Mouse (Mus musculus): ENCODE measurements around the gene Usp54. TPM values are rescaled to one million over a fixed set of nuclear protein-coding genes. Genes with fewer than 3 reads are reported as not detected.

The Usp54 gene
- 3.9 and 5.5 TPM in 2 replicates for polyA plus RNA-seq (2015; fragmentation: Nextera tagmentation; extraction: Ambion mirVana)

GRCm38 (mm10) chr14:20640644-20641437, at the start of gene Usp54:
TSS of gene Usp54 (minus strand) at chr14:20641063.
- H3K27me3 ChIP-seq (replicated peaks): no peaks in the 10 kb centered on the region
- under 1% methylated on average over 71 of the region's 73 CpGs for WGBS
- peak; percentile 85 for ATAC-seq (ENCODE audit: extremely low read depth, insufficient number of reproducible peaks, low FRiP score, low TSS enrichment)
- peak within 1 kb of the TSS; percentile 89 for H3K9ac ChIP-seq
- peak within 1 kb of the TSS; percentile 91 for H3K4me3 ChIP-seq
- H3K36me3 ChIP-seq: no peaks in the 10 kb centered on the region
- peak within 1 kb of the TSS; percentile 93 for H3K27ac ChIP-seq (replicated peaks)
- H3K4me1 ChIP-seq: peaks cover 17% of the 10 kb centered on the region
- peak within 1 kb of the TSS; percentile 92 for H3K4me2 ChIP-seq
- no peaks in the 10 kb centered on the region for H3K9me3 ChIP-seq

- Histone ChIP-seq H3K4me2 (no peak overlapping the region), H3K9me3 (no peaks in the 10 kb centered on the region), H3K4me3 (no peak overlapping the region), H3K27me3 (replicated peaks) (no peaks in the 10 kb centered on the region), H3K9ac (no peak overlapping the region), H3K27ac (replicated peaks) (no peak overlapping the region), H3K36me3 (peaks cover 100% of the 10 kb centered on the region), H3K4me1 (peaks cover 8% of the 10 kb centered on the region)
- 93% methylated on average over 2 of the region's 2 CpGs for WGBS
- ATAC-seq (ENCODE audit: extremely low read depth, insufficient number of reproducible peaks, low FRiP score, low TSS enrichment): no peak
Observed at GRCm38 (mm10) chr14:20689009-20689408, 48.1 kb upstream of the Usp54 start.

GRCm38 (mm10) chr14:20686576-20686975, 45.7 kb upstream of the Usp54 start:
- H3K27ac ChIP-seq (replicated peaks): no peak overlapping the region
- no peak overlapping the region for H3K9ac ChIP-seq
- ATAC-seq (ENCODE audit: extremely low read depth, insufficient number of reproducible peaks, low FRiP score, low TSS enrichment): no peak
- peaks cover 12% of the 10 kb centered on the region for H3K4me1 ChIP-seq
- no peaks in the 10 kb centered on the region for H3K9me3 ChIP-seq
- peaks cover 100% of the 10 kb centered on the region for H3K36me3 ChIP-seq
- 93% methylated on average over 3 of the region's 3 CpGs for WGBS
- no peaks in the 10 kb centered on the region for H3K27me3 ChIP-seq (replicated peaks)
- no peak overlapping the region for H3K4me3 ChIP-seq
- H3K4me2 ChIP-seq: no peak overlapping the region

- Histone ChIP-seq H3K9ac (no peak overlapping the region), H3K4me1 (peaks cover 12% of the 10 kb centered on the region), H3K4me2 (no peak overlapping the region), H3K4me3 (no peak overlapping the region), H3K36me3 (peaks cover 100% of the 10 kb centered on the region), H3K27me3 (replicated peaks) (no peaks in the 10 kb centered on the region), H3K27ac (replicated peaks) (peak overlapping the region; percentile 53), H3K9me3 (no peaks in the 10 kb centered on the region)
- WGBS: 32% methylated on average over 3 of the region's 3 CpGs
- ATAC-seq (ENCODE audit: extremely low read depth, insufficient number of reproducible peaks, low FRiP score, low TSS enrichment): no peak
Observed at GRCm38 (mm10) chr14:20682498-20682897, 41.6 kb upstream of the Usp54 start.

GRCm38 (mm10) chr14:20681742-20682141, 40.9 kb upstream of the Usp54 start:
- Histone ChIP-seq H3K27me3 (replicated peaks) (no peaks in the 10 kb centered on the region), H3K9ac (no peak overlapping the region), H3K4me3 (no peak overlapping the region), H3K4me2 (no peak overlapping the region), H3K27ac (replicated peaks) (peak overlapping the region; percentile 53; the same call in 1 of the 2 replicates), H3K4me1 (peaks cover 12% of the 10 kb centered on the region), H3K9me3 (no peaks in the 10 kb centered on the region), H3K36me3 (peaks cover 100% of the 10 kb centered on the region)
- WGBS: 87% methylated on average over 2 of the region's 2 CpGs
- no peak for ATAC-seq (ENCODE audit: extremely low read depth, insufficient number of reproducible peaks, low FRiP score, low TSS enrichment)

GRCm38 (mm10) chr14:20677906-20678305, 37.0 kb upstream of the Usp54 start:
- WGBS: 87% methylated on average over 4 of the region's 4 CpGs
- Histone ChIP-seq H3K4me3 (no peak overlapping the region), H3K36me3 (peaks cover 73% of the 10 kb centered on the region), H3K27me3 (replicated peaks) (no peaks in the 10 kb centered on the region), H3K4me1 (peaks cover 28% of the 10 kb centered on the region), H3K9ac (no peak overlapping the region), H3K9me3 (no peaks in the 10 kb centered on the region), H3K27ac (replicated peaks) (no peak overlapping the region), H3K4me2 (no peak overlapping the region)
- no peak for ATAC-seq (ENCODE audit: extremely low read depth, insufficient number of reproducible peaks, low FRiP score, low TSS enrichment)

GRCm38 (mm10) chr14:20674064-20674833, 33.4 kb upstream of the Usp54 start, which contains the start of gene Sec24c:
TSS of gene Sec24c (plus strand) at chr14:20674308.
- peaks cover 37% of the 10 kb centered on the region for H3K36me3 ChIP-seq
- peak; percentile 96 for ATAC-seq (ENCODE audit: extremely low read depth, insufficient number of reproducible peaks, low FRiP score, low TSS enrichment)
- peak within 1 kb of the TSS; percentile 74 for H3K4me3 ChIP-seq
- H3K4me1 ChIP-seq: peaks cover 18% of the 10 kb centered on the region
- H3K9me3 ChIP-seq: no peaks in the 10 kb centered on the region
- H3K9ac ChIP-seq: peak within 1 kb of the TSS; percentile 88
- H3K4me2 ChIP-seq: peak within 1 kb of the TSS; percentile 89
- peak within 1 kb of the TSS; percentile 98 for H3K27ac ChIP-seq (replicated peaks)
- under 1% methylated on average over 42 of the region's 43 CpGs for WGBS
- 0 out of 2 replicates have a peak, but pooled peaks cover 3% of the 10 kb centered on the region for H3K27me3 ChIP-seq (replicated peaks)

GRCm38 (mm10) chr14:20673735-20674063, 32.8 kb upstream of the Usp54 start:
- Histone ChIP-seq H3K9ac (peak overlapping the region; percentile 75), H3K9me3 (no peaks in the 10 kb centered on the region), H3K27ac (replicated peaks) (peak overlapping the region; percentile 98), H3K4me3 (peak overlapping the region; percentile 74), H3K36me3 (peaks cover 31% of the 10 kb centered on the region), H3K4me1 (peaks cover 23% of the 10 kb centered on the region), H3K27me3 (replicated peaks) (0 out of 2 replicates have a peak, but pooled peaks cover 3% of the 10 kb centered on the region), H3K4me2 (peak overlapping the region; percentile 77)
- ATAC-seq (ENCODE audit: extremely low read depth, insufficient number of reproducible peaks, low FRiP score, low TSS enrichment): no peak
- WGBS: 9% methylated on average over 13 of the region's 13 CpGs

- Histone ChIP-seq H3K9ac (no peak overlapping the region), H3K4me3 (peak overlapping the region; percentile 74; the same call in 1 of the 2 replicates), H3K4me1 (peaks cover 27% of the 10 kb centered on the region), H3K27me3 (replicated peaks) (0 out of 2 replicates have a peak, but pooled peaks cover 3% of the 10 kb centered on the region), H3K36me3 (peaks cover 24% of the 10 kb centered on the region), H3K4me2 (peak overlapping the region; percentile 77), H3K27ac (replicated peaks) (0 out of 2 replicates have a peak overlapping the region, but pooled peaks have one; percentile 12), H3K9me3 (no peaks in the 10 kb centered on the region)
- 84% methylated on average over 2 of the region's 2 CpGs for WGBS
- no peak for ATAC-seq (ENCODE audit: extremely low read depth, insufficient number of reproducible peaks, low FRiP score, low TSS enrichment)
Observed at GRCm38 (mm10) chr14:20672990-20673389, 32.1 kb upstream of the Usp54 start.

- WGBS: 42% methylated on average over 8 of the region's 8 CpGs
- peak within 1 kb of the TSS; percentile 91 for H3K4me2 ChIP-seq
- H3K9me3 ChIP-seq: no peaks in the 10 kb centered on the region
- peaks cover 43% of the 10 kb centered on the region for H3K4me1 ChIP-seq
- 0 out of 2 replicates have a peak, but pooled peaks cover 3% of the 10 kb centered on the region for H3K27me3 ChIP-seq (replicated peaks)
- ATAC-seq (ENCODE audit: extremely low read depth, insufficient number of reproducible peaks, low FRiP score, low TSS enrichment): no peak
- H3K4me3 ChIP-seq: peak within 1 kb of the TSS; percentile 44
- no peaks in the 10 kb centered on the region for H3K36me3 ChIP-seq
- peak within 1 kb of the TSS; percentile 98 for H3K27ac ChIP-seq (replicated peaks)
- H3K9ac ChIP-seq: peak within 1 kb of the TSS; percentile 82
Observed at GRCm38 (mm10) chr14:20668154-20668810, 27.4 kb upstream of the Usp54 start, which contains the start of gene Synpo2l. TSS of gene Synpo2l (minus strand) at chr14:20668354.

- Histone ChIP-seq H3K4me2 (peak overlapping the region; percentile 91), H3K27ac (replicated peaks) (peak overlapping the region; percentile 98), H3K4me3 (peak overlapping the region; percentile 44), H3K4me1 (peaks cover 43% of the 10 kb centered on the region), H3K9ac (peak overlapping the region; percentile 82), H3K9me3 (no peaks in the 10 kb centered on the region), H3K36me3 (no peaks in the 10 kb centered on the region), H3K27me3 (replicated peaks) (peaks cover 10% of the 10 kb centered on the region)
- no peak for ATAC-seq (ENCODE audit: extremely low read depth, insufficient number of reproducible peaks, low FRiP score, low TSS enrichment)
- WGBS: 69% methylated on average over 1 of the region's 1 CpGs
Observed at GRCm38 (mm10) chr14:20667469-20667868, 26.6 kb upstream of the Usp54 start.

Data from heart, embryonic 13.5 days (tissue).